Mouse (Mus musculus) adipocyte (in vitro differentiated cells): Measurements from ENCODE around the gene Zswim3.
A peak's percentile ranks its signal among the peaks of the same experiment; 100 is the strongest.
"Not testable (repeated sequence)": the region's sequence is repeated elsewhere in the genome, so short reads cannot be mapped to it uniquely, and the experiment has no call there.

Experiments
- DNase-seq: peaks from one replicate; pipeline ENCODE4 v3.0.0-alpha.2; 2016; ENCODE audit warnings: low spot score

Zswim3 gene

DNA sequence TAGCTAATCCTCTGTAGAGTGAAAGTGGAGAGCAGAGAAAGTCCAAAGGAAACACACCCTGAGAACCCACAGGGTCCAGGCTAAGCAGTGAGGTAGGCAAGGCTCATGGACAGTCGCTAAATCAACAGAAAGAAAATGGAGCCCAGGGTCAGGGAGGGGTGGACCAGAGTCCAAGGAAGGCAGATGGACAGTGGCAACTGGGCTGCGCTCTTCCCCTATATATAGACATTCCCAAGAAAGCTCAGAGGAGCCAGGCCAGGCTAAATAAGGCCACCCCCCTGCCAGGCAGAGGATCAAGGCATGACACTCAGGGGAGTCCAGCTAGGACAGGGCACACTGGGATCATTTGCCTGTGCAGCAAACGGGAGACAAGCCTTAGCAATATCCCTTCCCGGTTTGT, 23.0 kb upstream of the Zswim3 start:
- no peak for DNase-seq

DNA sequence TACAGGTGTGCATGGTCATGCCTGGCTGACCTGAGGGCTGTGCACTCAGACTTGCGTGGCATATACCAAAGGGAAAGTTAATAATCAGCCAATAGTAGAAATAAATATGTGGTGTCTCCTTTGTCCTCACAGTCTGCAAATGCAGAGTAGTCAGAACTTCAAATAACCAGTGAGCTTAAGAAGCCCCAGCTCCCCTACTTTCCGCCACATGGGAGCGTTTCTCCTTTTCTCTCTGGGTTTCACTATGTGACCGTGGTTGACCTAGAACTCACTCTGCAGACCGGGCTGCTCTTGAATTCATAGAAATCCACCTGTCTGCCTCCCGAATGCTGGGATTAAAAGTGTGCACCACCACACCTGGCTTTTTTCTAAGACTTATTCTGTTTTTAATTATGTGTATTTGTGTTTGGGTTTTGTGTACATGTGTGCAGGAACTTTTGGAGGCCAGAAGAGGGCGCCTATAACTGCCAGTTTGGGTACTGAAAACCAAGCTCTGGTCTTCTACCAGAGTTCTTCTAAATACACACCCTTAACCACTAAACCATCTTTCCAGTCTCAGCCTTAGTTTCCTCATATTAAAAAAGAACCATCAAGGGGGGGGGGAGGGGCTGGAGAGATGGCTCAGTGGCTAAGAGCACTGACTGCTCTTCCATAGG, 20.8 kb upstream of the Zswim3 start:
- DNase-seq, result no peak

DNA sequence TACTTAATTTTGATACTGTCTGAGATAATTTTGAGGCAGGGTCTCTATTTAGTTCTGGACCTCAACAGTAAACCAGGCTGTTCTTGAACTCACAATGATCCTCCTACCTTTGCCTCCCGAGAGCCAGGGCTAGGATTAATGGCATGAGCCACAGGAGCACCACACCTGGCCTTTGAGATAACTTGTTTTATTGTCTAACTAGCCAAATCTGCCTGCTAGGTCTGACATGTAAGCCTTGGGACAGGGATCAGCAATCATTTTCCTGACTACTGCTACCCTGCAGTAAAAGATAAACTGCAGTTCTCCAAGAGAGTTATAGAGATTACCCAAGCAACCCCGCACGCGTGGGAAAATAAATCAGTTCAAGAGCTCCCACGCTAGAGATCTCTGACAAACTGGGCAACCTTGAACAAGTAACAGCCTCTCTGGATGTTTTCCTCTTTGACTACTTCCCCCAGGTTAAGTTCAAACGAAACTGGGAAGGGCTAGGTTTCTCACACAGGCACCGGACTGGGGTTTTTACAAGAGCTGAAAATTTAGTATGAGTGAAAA, 20.0 kb upstream of the Zswim3 start:
- peak; percentile 75 for DNase-seq

- peak; percentile 93 for DNase-seq
These were observed 19.2 kb upstream of the Zswim3 start, which contains the start of gene Snx21 for GRCm38 (mm10) chr2:164785481-164786387. Gene Snx21 (plus strand): TSS chr2:164785823.

- no peak for DNase-seq
These were observed 18.5 kb upstream of the Zswim3 start for GRCm38 (mm10) chr2:164786388-164786885.

GRCm38 (mm10) chr2:164787032-164787431, 17.9 kb upstream of the Zswim3 start:
- no peak for DNase-seq

DNA sequence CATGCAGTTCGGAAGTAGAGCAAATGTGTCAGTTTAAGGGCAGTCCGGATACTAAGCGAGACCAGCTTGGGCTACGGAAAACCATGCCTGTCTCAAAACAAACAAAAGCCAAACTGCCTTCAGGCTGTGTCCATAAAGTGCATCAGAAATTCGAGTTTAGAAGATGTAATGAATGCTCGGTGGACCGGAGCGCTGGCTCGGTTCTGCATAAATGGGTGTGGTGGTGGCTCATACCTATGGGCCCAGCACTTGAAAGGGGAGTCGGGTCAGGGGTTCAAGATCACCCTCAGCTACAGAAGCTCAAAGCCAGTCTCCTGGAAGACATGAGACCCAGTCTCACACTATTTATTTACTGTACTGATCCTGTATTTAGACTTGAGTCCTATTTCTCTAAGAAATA, 17.1 kb upstream of the Zswim3 start:
- no peak for DNase-seq

- no peak for DNase-seq
These were observed 16.5 kb upstream of the Zswim3 start for GRCm38 (mm10) chr2:164788411-164788810.

DNA sequence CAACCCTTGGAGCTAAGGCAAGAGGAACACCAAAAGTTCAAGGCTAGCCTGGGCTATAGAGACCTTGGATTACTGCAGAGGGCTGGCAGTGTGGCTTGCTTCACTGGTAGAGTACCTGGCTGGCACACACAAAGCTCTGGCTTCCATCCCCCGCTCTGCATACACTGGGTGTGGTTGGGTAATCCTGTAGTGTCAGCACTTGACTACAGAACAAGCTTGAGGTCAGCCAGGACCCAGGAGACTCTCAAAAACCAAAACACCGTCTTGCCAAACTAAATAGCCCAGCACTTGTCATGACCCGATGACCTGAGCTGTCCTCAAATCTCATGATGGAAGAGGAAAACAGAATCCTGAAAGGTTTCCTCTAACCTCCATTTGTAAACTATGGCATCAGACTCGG, 14.4 kb upstream of the Zswim3 start:
- peak; percentile 87 for DNase-seq

DNA sequence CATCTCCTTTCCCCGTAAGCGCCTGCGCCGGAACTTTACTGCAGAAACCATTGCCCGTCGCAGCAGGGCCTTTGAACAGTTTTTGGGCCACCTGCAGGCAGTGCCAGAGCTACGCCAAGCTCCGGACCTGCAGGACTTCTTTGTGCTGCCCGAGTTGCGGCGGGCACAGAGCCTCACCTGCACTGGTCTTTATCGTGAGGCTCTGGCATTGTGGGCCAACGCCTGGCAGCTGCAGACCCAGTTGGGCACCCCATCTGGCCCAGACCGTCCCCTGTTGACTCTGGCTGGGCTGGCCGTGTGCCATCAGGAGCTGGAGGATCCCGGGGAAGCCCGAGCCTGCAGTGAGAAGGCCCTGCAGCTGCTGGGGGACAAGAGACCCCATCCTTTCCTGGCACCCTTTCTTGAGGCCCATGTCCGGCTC, 13.0 kb upstream of the Zswim3 start:
- no peak for DNase-seq

- no peak for DNase-seq
These were observed 12.3 kb upstream of the Zswim3 start for GRCm38 (mm10) chr2:164792400-164793190.

DNA sequence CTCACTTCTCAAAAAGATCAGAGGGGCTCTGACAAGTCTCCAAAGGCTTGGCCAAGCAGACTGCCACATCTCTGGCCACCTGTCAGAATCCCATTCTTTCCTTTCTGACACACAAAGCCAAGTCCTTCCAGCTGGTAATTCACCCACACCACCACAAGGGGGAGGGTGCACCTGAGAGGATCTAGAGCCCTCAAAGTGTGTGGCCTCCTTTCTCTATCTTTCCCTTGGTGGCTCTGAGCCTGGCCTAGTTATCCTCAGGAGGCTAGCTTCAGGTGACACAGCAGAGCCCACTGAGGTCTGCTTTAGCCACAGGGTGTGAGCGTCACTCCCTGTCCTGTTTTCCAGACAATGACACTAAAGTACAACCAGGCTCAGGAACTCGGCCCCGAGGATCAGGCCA, 11.7 kb upstream of the Zswim3 start:
- peak; percentile 70 for DNase-seq

DNA sequence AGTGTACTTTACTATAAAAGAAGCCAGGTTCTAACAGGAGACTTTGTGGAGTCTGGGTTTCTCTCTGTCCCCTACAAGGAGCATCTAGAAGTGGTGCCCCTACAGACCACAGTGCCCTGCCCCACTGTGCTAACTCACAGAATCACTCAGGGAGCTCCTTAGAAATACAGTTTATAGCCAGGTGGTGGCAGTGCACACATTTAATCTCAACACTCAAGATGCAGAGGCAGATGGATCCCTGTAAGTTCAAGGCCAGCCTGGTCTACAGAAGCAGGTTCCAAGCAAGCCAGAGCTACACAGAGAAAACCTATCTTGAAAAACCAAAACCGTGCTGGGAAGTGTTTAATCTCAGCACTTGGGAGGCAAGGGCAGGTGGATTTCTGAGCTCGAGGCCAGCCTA, 11.1 kb upstream of the Zswim3 start:
- DNase-seq, result no peak

DNA sequence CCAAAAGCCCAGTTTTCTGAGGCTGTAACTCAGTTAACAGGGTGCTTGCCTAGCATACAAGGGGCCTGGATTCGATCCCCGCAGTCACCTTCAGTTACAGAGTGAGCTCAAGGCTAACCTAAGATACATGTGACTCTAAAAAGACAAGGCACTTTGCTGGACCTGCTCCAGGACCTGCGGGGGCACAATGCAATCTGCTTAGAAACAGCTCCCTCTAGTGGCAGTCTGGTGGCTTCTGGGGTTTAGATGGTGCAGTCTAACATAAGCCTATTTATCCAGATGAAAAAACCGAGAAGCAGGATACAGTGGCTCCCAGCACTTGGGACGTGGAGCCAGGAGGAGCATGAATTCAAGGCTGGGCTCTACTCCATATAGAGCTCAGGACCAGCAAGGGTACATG, 10.6 kb upstream of the Zswim3 start:
- DNase-seq, result peak; percentile 93

- no peak for DNase-seq
These were observed 9.0 kb upstream of the Zswim3 start for GRCm38 (mm10) chr2:164795868-164796267.

DNA sequence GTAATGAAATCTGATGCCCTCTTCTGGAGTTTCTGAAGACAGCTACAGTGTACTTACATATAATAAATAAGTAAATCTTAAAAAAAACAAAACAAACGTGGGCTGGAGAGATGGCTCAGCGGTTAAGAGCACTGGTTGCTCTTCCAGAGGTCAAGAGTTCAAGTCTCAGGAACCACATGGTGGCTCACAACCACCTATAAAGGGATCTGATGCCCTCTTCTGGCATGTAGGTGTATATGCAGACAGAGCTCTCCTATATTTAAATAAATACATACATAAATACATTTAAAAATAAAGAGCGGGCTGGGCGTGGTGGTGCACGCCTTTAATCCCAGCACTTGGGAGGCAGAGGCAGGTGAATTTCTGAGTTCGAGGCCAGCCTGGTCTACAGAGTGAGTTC, 6.3 kb upstream of the Zswim3 start:
- DNase-seq, result not testable (repeated sequence)

- DNase-seq, result no peak
These were observed 4.5 kb upstream of the Zswim3 start for GRCm38 (mm10) chr2:164800252-164801004.

- DNase-seq, result no peak
These were observed 1.5 kb upstream of the Zswim3 start for GRCm38 (mm10) chr2:164803201-164803920.

DNA sequence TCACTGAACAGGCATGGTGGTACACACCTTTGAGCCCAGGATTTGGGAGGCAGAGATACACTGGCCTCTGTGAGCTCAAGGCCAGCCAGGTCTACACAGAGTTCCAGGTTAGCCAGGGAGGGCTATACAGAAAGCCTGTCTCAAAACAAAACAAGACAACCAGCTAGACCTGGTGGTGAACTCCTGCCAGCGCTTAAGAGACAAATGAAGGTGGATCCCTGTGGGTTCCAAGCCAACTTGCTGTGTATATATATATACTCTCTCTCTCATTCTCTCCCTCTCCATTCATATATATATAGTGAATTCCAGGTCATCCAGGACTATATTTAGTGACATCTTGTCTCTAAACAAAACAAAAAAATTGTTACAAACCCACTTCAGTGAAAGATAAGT, 981 bp upstream of the Zswim3 start:
- no peak for DNase-seq

- DNase-seq, result no peak
These were observed 427 bp downstream of the Zswim3 start for GRCm38 (mm10) chr2:164805332-164805718.

GRCm38 (mm10) chr2:164806614-164807013, 1.7 kb downstream of the Zswim3 start:
- no peak for DNase-seq
